Mouse (Mus musculus): ENCODE results near the gene Bglap3. TPM values are rescaled to one million over a fixed set of nuclear protein-coding genes. Genes with fewer than 3 reads are reported as not detected.
"Not testable (repeated sequence)": the region's sequence is repeated elsewhere in the genome, so short reads cannot be mapped to it uniquely, and the experiment has no call there.

The Bglap3 gene
- polyA plus RNA-seq, 1 experiment from 2014 or later = 0.18 TPM

GRCm38 (mm10) chr3:88403522-88404230, 31.1 kb upstream of the Bglap3 start:
- Histone ChIP-seq H3K9ac (no peak overlapping the region), H3K36me3 (replicated peaks) (peaks cover 6% of the 10 kb centered on the region), H3K27me3 (no peaks in the 10 kb centered on the region), H3K27ac (no peak overlapping the region), H3K4me2 (no peak overlapping the region), H3K4me3 (replicated peaks) (no peak overlapping the region), H3K9me3 (no peaks in the 10 kb centered on the region), H3K4me1 (peaks cover 14% of the 10 kb centered on the region)
- ATAC-seq (ENCODE audit: low FRiP score) = no peak
- 96% methylated on average over 10 of the region's 10 CpGs for WGBS

- Histone ChIP-seq H3K36me3 (replicated peaks) (peaks cover 27% of the 10 kb centered on the region), H3K27me3 (no peaks in the 10 kb centered on the region), H3K9ac (no peak overlapping the region), H3K4me1 (no peaks in the 10 kb centered on the region), H3K27ac (no peak overlapping the region), H3K4me2 (no peak overlapping the region), H3K4me3 (replicated peaks) (no peak overlapping the region), H3K9me3 (no peaks in the 10 kb centered on the region)
- no peak for ATAC-seq (ENCODE audit: low FRiP score)
- 79% methylated on average over 2 of the region's 2 CpGs for WGBS
Observed at GRCm38 (mm10) chr3:88398666-88399065, 26.1 kb upstream of the Bglap3 start.

GRCm38 (mm10) chr3:88395742-88396141, 23.2 kb upstream of the Bglap3 start:
- Histone ChIP-seq H3K4me1 (no peaks in the 10 kb centered on the region), H3K36me3 (replicated peaks) (peaks cover 29% of the 10 kb centered on the region), H3K4me2 (no peak overlapping the region), H3K9me3 (no peaks in the 10 kb centered on the region), H3K27me3 (no peaks in the 10 kb centered on the region), H3K27ac (no peak overlapping the region), H3K4me3 (replicated peaks) (no peak overlapping the region), H3K9ac (no peak overlapping the region)
- WGBS = 95% methylated on average over 8 of the region's 8 CpGs
- no peak for ATAC-seq (ENCODE audit: low FRiP score)

GRCm38 (mm10) chr3:88395288-88395687, 22.7 kb upstream of the Bglap3 start:
- Histone ChIP-seq H3K4me2 (no peak overlapping the region), H3K36me3 (replicated peaks) (peaks cover 30% of the 10 kb centered on the region), H3K27ac (no peak overlapping the region), H3K27me3 (no peaks in the 10 kb centered on the region), H3K4me3 (replicated peaks) (no peak overlapping the region), H3K4me1 (no peaks in the 10 kb centered on the region), H3K9ac (no peak overlapping the region), H3K9me3 (no peaks in the 10 kb centered on the region)
- WGBS = 96% methylated on average over 6 of the region's 6 CpGs
- ATAC-seq (ENCODE audit: low FRiP score) = no peak

GRCm38 (mm10) chr3:88393776-88394375, 21.3 kb upstream of the Bglap3 start:
- peaks cover 36% of the 10 kb centered on the region for H3K36me3 ChIP-seq (replicated peaks)

GRCm38 (mm10) chr3:88384364-88384763, 11.8 kb upstream of the Bglap3 start, which contains the start of gene Bglap:
TSS of gene Bglap (minus strand) at chr3:88384464.
- Histone ChIP-seq H3K36me3 (replicated peaks) (no peaks in the 10 kb centered on the region), H3K4me1 (peaks cover 8% of the 10 kb centered on the region), H3K27me3 (no peaks in the 10 kb centered on the region), H3K9ac (no peak within 1 kb of the TSS), H3K4me3 (replicated peaks) (no peak within 1 kb of the TSS), H3K9me3 (no peaks in the 10 kb centered on the region), H3K4me2 (no peak within 1 kb of the TSS), H3K27ac (no peak within 1 kb of the TSS)
- ATAC-seq (ENCODE audit: low FRiP score) = no peak
- WGBS = 81% methylated on average over 5 of the region's 5 CpGs

More at GRCm38 (mm10) chr3:88393776-88394375, 21.3 kb upstream of the Bglap3 start:
- H3K4me1 ChIP-seq = no peaks in the 10 kb centered on the region
- no peak overlapping the region for H3K27ac ChIP-seq
- no peak overlapping the region for H3K4me3 ChIP-seq (replicated peaks)
- no peaks in the 10 kb centered on the region for H3K27me3 ChIP-seq
- no peak overlapping the region for H3K9ac ChIP-seq
- no peaks in the 10 kb centered on the region for H3K9me3 ChIP-seq
- ATAC-seq (ENCODE audit: low FRiP score) = no peak
- WGBS = 93% methylated on average over 9 of the region's 9 CpGs
- no peak overlapping the region for H3K4me2 ChIP-seq

- peak; percentile 6; the same call in 1 of the 2 replicates for ATAC-seq (ENCODE audit: low FRiP score)
- peak overlapping the region; percentile 53 for H3K4me2 ChIP-seq
- not testable (repeated sequence) for H3K4me3 ChIP-seq (replicated peaks); H3K27ac ChIP-seq; H3K9me3 ChIP-seq; H3K9ac ChIP-seq; H3K4me1 ChIP-seq; H3K36me3 ChIP-seq (replicated peaks); H3K27me3 ChIP-seq
- whole genome bisulfite sequencing = 69% methylated on average over 3 of the region's 7 CpGs
Observed at GRCm38 (mm10) chr3:88382383-88382782, 9.8 kb upstream of the Bglap3 start.

GRCm38 (mm10) chr3:88381389-88382315, 9.1 kb upstream of the Bglap3 start:
- not testable (repeated sequence) for H3K36me3 ChIP-seq (replicated peaks); H3K4me1 ChIP-seq; H3K9me3 ChIP-seq; H3K27me3 ChIP-seq
- peak; percentile 94 for ATAC-seq (ENCODE audit: low FRiP score)
- 6% methylated on average over 22 of the region's 22 CpGs for WGBS
- Histone ChIP-seq H3K27ac (peak overlapping the region; percentile 80), H3K9ac (0 out of 2 replicates have a peak overlapping the region, but pooled peaks have one; percentile 40), H3K4me2 (peak overlapping the region; percentile 53), H3K4me3 (replicated peaks) (peak overlapping the region; percentile 26)

- not testable (repeated sequence) for H3K9ac ChIP-seq; H3K9me3 ChIP-seq; H3K36me3 ChIP-seq (replicated peaks); H3K27me3 ChIP-seq; H3K4me2 ChIP-seq; H3K27ac ChIP-seq; ATAC-seq (ENCODE audit: low FRiP score); H3K4me3 ChIP-seq (replicated peaks)
- WGBS = 83% methylated on average over 5 of the region's 5 CpGs
- H3K4me1 ChIP-seq = peaks cover 15% of the 10 kb centered on the region
Observed at GRCm38 (mm10) chr3:88378599-88378998, 6.1 kb upstream of the Bglap3 start, which contains the start of gene Bglap2. TSS of gene Bglap2 (minus strand) at chr3:88378699.

GRCm38 (mm10) chr3:88376644-88377043, 4.1 kb upstream of the Bglap3 start:
- Histone ChIP-seq H3K27ac (peak overlapping the region; percentile 81), H3K4me1 (peaks cover 12% of the 10 kb centered on the region)
- not testable (repeated sequence) for H3K9me3 ChIP-seq; H3K27me3 ChIP-seq; H3K9ac ChIP-seq; H3K4me2 ChIP-seq; H3K4me3 ChIP-seq (replicated peaks); H3K36me3 ChIP-seq (replicated peaks)
- WGBS = 18% methylated on average over 5 of the region's 7 CpGs
- peak; percentile 12; the same call in 1 of the 2 replicates for ATAC-seq (ENCODE audit: low FRiP score)

- Histone ChIP-seq H3K4me3 (replicated peaks) (peak overlapping the region; percentile 11; the same call in 1 of the 2 replicates), H3K4me2 (peak overlapping the region; percentile 38), H3K9ac (0 out of 2 replicates have a peak overlapping the region, but pooled peaks have one; percentile 17), H3K27ac (peak overlapping the region; percentile 81)
- not testable (repeated sequence) for H3K9me3 ChIP-seq; H3K4me1 ChIP-seq; H3K27me3 ChIP-seq; H3K36me3 ChIP-seq (replicated peaks)
- 9% methylated on average over 19 of the region's 19 CpGs for WGBS
- peak; percentile 94 for ATAC-seq (ENCODE audit: low FRiP score)
Observed at GRCm38 (mm10) chr3:88375750-88376626, 3.4 kb upstream of the Bglap3 start.
